Mouse (Mus musculus) cerebellum, adult 11 months (tissue): ENCODE measurements at regions not wholly inside any gene's neighbourhood (a gene's known extent, or its start where the extent isn't known, plus 50 kb on each side); places are given as distances from the start of the nearest gene placed in this dataset.

Source experiments
- DNase-seq: peaks from one replicate; pipeline ENCODE4 v3.0.0; 2022

DNA sequence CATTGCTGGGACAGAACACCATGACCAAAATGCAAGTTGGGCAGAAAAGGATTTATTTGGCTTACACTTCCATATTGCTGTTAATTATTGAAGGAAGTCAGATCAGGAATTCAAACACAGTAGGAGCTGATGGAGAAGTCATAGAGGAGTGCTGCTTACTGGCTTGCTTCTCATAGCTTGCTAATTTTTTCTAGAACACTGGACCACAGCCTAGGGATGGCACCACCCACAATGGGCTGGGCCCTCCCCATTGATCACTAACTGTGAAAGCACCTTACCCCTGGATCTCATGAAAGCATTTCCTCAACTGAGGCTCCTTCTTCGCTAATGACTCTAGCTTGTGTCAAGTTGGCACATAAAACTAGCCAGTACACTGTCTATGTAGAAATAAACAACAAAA is 381.3 kb downstream of the Nup35 start:
- no peak for DNase-seq

DNA sequence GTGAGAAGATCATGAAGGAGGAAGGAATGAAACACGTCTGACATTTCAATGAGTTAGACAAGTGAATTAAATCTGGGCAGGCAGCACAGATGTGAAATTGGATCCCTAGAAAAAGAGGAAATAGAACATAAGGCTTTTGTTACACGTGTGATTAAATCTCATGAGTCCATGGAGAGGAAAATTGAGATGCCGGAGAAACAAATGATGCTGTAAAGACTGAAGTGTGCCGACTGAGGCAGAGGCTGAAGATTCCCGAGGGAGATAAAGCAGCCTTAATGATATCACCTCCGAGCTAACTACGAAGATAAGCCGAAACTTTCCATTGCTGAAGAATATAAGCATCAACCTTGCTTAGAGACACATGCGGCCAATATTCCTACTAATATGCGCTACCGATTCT is 390.0 kb downstream of the Nup35 start:
- DNase-seq = no peak

DNA sequence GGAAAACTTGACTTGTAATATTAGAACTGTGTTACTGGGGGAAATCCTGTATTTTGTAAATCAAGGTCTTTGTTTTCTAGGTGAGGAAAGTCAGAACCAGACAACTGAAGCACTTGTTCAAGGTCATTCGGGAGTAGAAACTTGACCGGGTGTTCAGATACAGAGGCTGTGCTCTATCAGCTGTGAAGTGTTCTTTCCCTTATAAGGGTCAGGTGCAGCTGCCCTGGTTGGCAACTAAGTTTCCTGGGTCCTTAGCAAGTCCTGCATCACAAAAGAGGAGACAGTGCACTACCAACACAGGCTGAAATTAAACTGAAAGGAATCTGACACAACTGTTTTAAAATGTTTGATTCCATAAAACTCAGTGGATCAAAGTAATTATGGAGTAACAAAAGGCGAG is 406.6 kb downstream of the Nup35 start:
- DNase-seq = no peak
